Mouse (Mus musculus) kidney, embryonic 16.5 days (tissue): Measurements from ENCODE around the gene Mras. TPM values are rescaled to one million over a fixed set of nuclear protein-coding genes. Genes with fewer than 3 reads are reported as not detected.

ENCODE experiments used
- ATAC-seq: fragments of 200-750 bp; cut with Nextera tagmentation; 2 replicates; pipeline ENCODE4 v1.8.0; 2017; ENCODE audit warnings: moderate TSS enrichment; ENCODE audit not compliant: low FRiP score, low TSS enrichment
- H3K27ac ChIP-seq: fragments of 300-500 bp; sonication (generic); 2 replicates; pipeline ENCODE4 v1.5.1; 2014; ENCODE audit warnings: low read length
- H3K27me3 ChIP-seq: fragments of 300-500 bp; sonication (generic); 2 replicates; pipeline ENCODE4 v1.6.1; 2014; ENCODE audit warnings: low read length, control low read depth, mixed read lengths; ENCODE audit not compliant: insufficient read depth
- H3K36me3 ChIP-seq: fragments of 300-500 bp; sonication (generic); 2 replicates; pipeline ENCODE4 v1.6.1; 2014; ENCODE audit warnings: low read length, control low read depth, mixed read lengths; ENCODE audit not compliant: insufficient read depth
- H3K4me1 ChIP-seq: fragments of 300-500 bp; sonication (generic); 2 replicates; pipeline ENCODE4 v1.6.1; 2014; ENCODE audit warnings: low read length, control low read depth, mixed read lengths; ENCODE audit not compliant: insufficient read depth
- H3K4me2 ChIP-seq: fragments of 300-500 bp; sonication (generic); replicated peaks from 2 replicates; pipeline ENCODE4 v1.6.1; 2014; ENCODE audit warnings: low read depth, low read length
- H3K4me3 ChIP-seq: fragments of 300-500 bp; sonication (generic); 2 replicates; pipeline ENCODE4 v1.5.1; 2014; ENCODE audit warnings: mild to moderate bottlenecking, low read length
- H3K9ac ChIP-seq: fragments of 300-500 bp; sonication (generic); replicated peaks from 2 replicates; pipeline ENCODE4 v1.6.1; 2014; ENCODE audit warnings: low read length
- H3K9me3 ChIP-seq: fragments of 300-500 bp; sonication (generic); 2 replicates; pipeline ENCODE4 v1.6.1; 2016; ENCODE audit warnings: low read length, control low read depth
- WGBS: fragments of 180-500 bp; shearing (Covaris S2); extraction: QIAGEN DNeasy Blood & Tissue Kit; methylation state at CpG from one replicate; pipeline ENCODE4 v1.1.7; 2014; 5-methylcytosine and 5-hydroxymethylcytosine counted together
- polyA plus RNA-seq: library from polyadenylated mRNA; unstranded; fragments of >200 nt; fragmentation: Nextera tagmentation; extraction: Ambion mirVana; gene quantifications from 2 replicates; pipeline ENCODE4 v1.2.1, GENCODE M21; 2015

The Mras gene
- polyA plus RNA-seq, 1 experiment from 2014 or later = 15.7 TPM

DNA sequence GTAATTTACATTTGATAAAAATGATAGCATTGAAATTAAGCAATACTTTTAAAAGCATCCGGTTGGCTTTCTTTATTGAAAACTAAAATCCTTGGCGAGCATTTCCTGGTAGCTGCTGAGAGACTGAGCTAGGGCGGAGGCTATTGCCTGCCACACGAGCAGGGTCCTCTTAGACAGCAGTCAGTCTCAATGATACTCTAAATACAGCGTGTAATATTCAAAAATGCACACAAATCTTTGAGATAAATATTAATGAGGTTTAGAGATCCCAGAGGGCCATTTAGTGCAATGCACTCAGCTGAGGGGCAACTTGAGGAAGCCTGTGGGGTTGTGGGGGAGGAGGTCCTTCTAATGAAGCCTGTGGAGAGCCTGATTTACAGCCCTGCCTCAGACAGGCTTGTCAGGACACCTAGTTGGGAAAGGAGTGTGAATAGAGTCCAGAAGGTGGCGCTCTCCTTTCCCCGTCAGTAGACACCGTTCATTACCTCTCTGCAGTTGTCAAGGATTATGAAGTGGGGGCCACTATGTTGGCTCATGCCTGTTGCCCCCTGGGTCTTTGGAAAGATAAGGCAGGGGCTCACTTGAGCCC, 7.5 kb upstream of the Mras start:
- WGBS = 29% methylated on average over 8 of the region's 8 CpGs
- Histone ChIP-seq H3K4me2 (no peak overlapping the region), H3K9ac (no peak overlapping the region), H3K27me3 (no peaks in the 10 kb centered on the region; the same call in 1 of the 2 replicates), H3K4me1 (0 out of 2 replicates have a peak, but pooled peaks cover 6% of the 10 kb centered on the region), H3K9me3 (no peaks in the 10 kb centered on the region), H3K27ac (no peak overlapping the region), H3K4me3 (no peak overlapping the region), H3K36me3 (no peaks in the 10 kb centered on the region)
- ATAC-seq = peak; percentile 50; the same call in 1 of the 2 replicates

DNA sequence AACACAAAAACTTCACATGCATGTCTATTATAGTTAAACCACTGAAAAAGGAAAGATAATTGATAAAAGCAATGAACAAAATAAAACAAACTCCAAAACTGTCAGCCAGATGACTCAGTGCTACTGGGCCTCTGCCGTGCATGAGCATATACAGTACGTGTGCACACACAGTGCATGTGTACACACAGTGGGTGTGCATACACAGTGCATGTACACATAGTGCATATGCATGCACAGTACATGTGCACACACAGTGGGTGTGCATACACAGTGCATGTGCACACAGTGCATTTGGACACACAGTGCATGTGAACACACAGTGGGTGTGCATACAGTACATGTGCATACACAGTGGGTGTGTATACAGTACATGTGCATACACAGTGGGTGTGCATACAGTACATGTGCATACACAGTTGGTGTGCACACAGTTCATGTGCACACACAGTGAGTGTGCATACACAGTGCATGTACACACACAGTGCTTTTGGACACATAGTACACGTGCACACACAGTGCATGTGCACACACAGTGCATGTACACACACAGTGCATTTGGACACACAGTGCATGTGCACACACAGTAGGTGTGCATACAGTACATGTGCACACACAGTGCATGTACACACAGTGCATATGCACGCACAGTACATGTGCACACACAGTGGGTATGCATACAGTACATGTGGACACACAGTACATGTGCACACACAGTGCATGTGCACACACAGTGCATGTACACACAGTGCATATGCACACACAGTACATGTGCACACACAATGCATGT, 4.7 kb upstream of the Mras start:
- no peak overlapping the region for H3K9ac ChIP-seq
- H3K27ac ChIP-seq = no peak overlapping the region
- H3K9me3 ChIP-seq = no peaks in the 10 kb centered on the region
- no peaks in the 10 kb centered on the region for H3K36me3 ChIP-seq
- H3K4me1 ChIP-seq = peaks cover 13% of the 10 kb centered on the region; the same call in 1 of the 2 replicates
- no peak overlapping the region for H3K4me3 ChIP-seq
- 96% methylated on average over 4 of the region's 4 CpGs for WGBS
- H3K27me3 ChIP-seq = peaks cover 24% of the 10 kb centered on the region
- H3K4me2 ChIP-seq = no peak overlapping the region
- peak; percentile 23; the same call in 1 of the 2 replicates for ATAC-seq

DNA sequence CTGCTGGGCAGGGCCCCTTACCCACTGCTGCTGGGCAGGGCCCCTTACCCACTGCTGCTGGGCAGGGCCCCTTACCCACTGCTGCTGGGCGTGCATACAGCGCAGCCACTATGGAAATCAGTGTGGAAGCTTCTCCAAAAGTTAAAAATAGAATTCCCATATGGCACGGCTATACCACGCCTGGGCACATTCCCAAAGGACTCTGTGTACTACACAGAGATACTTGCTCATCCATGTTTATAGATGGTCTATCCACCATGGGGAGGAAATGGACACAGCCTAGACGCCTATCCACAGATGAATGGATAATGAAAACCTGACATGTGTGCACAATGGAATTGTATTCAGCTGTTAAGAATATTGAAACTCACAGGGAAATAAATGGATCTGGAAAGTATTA, 3.8 kb upstream of the Mras start:
- Histone ChIP-seq H3K4me1 (peaks cover 15% of the 10 kb centered on the region; the same call in 1 of the 2 replicates), H3K27ac (no peak overlapping the region), H3K27me3 (peaks cover 24% of the 10 kb centered on the region), H3K9ac (no peak overlapping the region), H3K9me3 (no peaks in the 10 kb centered on the region), H3K4me3 (no peak overlapping the region), H3K4me2 (no peak overlapping the region), H3K36me3 (no peaks in the 10 kb centered on the region)
- no peak for ATAC-seq
- 89% methylated on average over 5 of the region's 5 CpGs for WGBS

- 48% methylated on average over 8 of the region's 8 CpGs for WGBS
- Histone ChIP-seq H3K27me3 (peaks cover 24% of the 10 kb centered on the region), H3K27ac (no peak overlapping the region), H3K4me1 (peaks cover 27% of the 10 kb centered on the region), H3K4me2 (no peak overlapping the region), H3K9ac (no peak overlapping the region), H3K36me3 (no peaks in the 10 kb centered on the region), H3K9me3 (no peaks in the 10 kb centered on the region), H3K4me3 (no peak overlapping the region)
- no peak for ATAC-seq
Measured at GRCm38 (mm10) chr9:99439064-99439463, 1.9 kb upstream of the Mras start.

DNA sequence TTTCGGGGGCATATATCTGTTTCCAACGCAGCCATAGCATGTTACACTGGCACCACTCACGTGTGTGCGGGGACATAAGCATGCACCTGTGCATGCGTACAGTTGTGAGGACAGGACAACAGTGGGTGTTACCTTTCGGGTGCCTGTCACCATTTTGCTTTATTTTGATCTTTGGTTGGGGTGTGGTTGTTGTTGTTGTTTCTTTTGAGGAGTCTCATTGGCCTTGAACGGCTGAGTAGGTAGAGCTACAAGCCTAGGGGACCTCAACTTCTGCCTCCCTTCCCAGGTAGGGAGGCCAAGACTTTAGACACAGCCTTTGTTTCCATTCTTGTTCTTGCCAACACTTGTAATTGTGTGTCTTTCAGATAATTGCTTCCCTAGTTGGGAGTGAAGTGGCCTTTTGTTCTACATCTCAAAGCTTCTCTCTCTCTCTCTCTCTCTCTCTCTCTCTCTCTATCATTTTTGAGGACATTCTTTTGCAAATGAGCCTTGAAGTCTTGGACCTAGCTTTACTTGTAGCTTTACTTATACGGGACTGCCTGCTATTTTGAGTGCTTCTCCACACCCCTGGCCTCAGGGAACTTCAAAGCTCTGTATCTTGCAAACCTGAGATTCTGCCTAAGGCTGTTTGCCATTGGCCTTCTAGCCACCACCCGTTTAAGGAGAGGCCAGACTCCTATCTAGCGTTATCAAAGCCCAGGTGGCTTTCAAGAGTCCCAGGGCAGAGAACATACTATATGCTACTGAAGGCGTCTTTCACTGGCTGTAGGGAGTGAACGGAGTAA, 792 bp upstream of the Mras start:
- WGBS = 82% methylated on average over 12 of the region's 12 CpGs
- H3K9ac ChIP-seq = no peak overlapping the region
- H3K27ac ChIP-seq = no peak overlapping the region
- no peak overlapping the region for H3K4me3 ChIP-seq
- no peak for ATAC-seq
- H3K36me3 ChIP-seq = no peaks in the 10 kb centered on the region
- no peak overlapping the region for H3K4me2 ChIP-seq
- peaks cover 27% of the 10 kb centered on the region for H3K4me1 ChIP-seq
- peaks cover 24% of the 10 kb centered on the region for H3K27me3 ChIP-seq
- H3K9me3 ChIP-seq = no peaks in the 10 kb centered on the region

GRCm38 (mm10) chr9:99436182-99437030, 775 bp downstream of the Mras start:
- H3K27me3 ChIP-seq = peaks cover 24% of the 10 kb centered on the region
- peak overlapping the region; percentile 93 for H3K4me2 ChIP-seq
- peak overlapping the region; percentile 66; the same call in 1 of the 2 replicates for H3K27ac ChIP-seq
- H3K9me3 ChIP-seq = no peaks in the 10 kb centered on the region
- H3K9ac ChIP-seq = peak overlapping the region; percentile 78
- H3K4me3 ChIP-seq = peak overlapping the region; percentile 74
- peak; percentile 79 for ATAC-seq
- WGBS = under 1% methylated on average over 66 of the region's 86 CpGs
- H3K36me3 ChIP-seq = no peaks in the 10 kb centered on the region
- peaks cover 27% of the 10 kb centered on the region for H3K4me1 ChIP-seq

GRCm38 (mm10) chr9:99435619-99436181, 1.5 kb downstream of the Mras start:
- 17% methylated on average over 16 of the region's 16 CpGs for WGBS
- Histone ChIP-seq H3K36me3 (no peaks in the 10 kb centered on the region), H3K27me3 (peaks cover 24% of the 10 kb centered on the region), H3K4me1 (peaks cover 27% of the 10 kb centered on the region), H3K9me3 (no peaks in the 10 kb centered on the region), H3K9ac (peak overlapping the region; percentile 78), H3K4me2 (peak overlapping the region; percentile 93), H3K27ac (peak overlapping the region; percentile 68), H3K4me3 (peak overlapping the region; percentile 74)
- peak; percentile 58 for ATAC-seq

DNA sequence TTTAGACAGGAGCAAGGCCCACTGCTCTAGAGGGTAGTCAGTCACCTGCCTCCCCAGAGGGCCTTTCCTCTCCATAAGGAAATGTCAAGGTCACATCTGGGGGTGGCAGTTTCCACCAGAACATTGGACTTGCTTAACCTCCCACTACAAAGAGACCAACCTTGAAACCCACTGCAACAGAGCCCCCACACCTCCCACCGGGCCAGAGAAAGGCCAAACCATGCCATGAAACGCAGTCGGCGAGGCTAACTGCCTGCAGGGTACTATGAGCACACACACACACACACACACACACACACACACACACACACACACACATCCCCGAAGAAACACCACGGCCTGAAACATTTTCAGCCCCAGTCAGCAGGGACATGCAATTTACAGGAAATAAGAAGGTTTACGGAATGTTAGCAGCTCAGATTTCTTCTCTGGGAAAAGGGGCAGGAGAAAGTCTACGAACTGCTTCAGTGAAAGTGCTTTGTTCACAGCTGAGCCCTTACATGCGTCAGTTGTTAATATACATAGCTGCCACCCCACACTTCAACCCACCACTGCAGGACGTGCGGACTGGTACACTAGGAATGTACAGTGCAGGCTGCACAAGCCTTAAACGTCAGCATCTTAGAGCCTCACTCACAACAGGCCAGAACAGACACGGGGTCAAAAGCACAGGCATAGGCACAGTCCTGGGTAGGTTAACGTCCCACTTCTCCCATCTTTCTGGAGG, 2.1 kb downstream of the Mras start:
- no peaks in the 10 kb centered on the region for H3K36me3 ChIP-seq
- H3K27ac ChIP-seq = peak overlapping the region; percentile 68
- H3K27me3 ChIP-seq = peaks cover 24% of the 10 kb centered on the region
- H3K9me3 ChIP-seq = no peaks in the 10 kb centered on the region
- ATAC-seq = peak; percentile 37; the same call in 1 of the 2 replicates
- peaks cover 27% of the 10 kb centered on the region for H3K4me1 ChIP-seq
- 23% methylated on average over 14 of the region's 14 CpGs for WGBS
- H3K4me3 ChIP-seq = peak overlapping the region; percentile 74
- H3K9ac ChIP-seq = peak overlapping the region; percentile 78
- H3K4me2 ChIP-seq = peak overlapping the region; percentile 93
